Mouse (Mus musculus) stomach, embryonic 15.5 days (tissue): ENCODE measurements around the gene Kcnip1. TPM values are rescaled to one million over a fixed set of nuclear protein-coding genes. Genes with fewer than 3 reads are reported as not detected.

Experiments
- ATAC-seq: fragments of 200-750 bp; cut with Nextera tagmentation; 2 replicates; pipeline ENCODE4 v1.8.0; 2017; ENCODE audit warnings: low read depth, moderate number of reproducible peaks, moderate TSS enrichment; ENCODE audit not compliant: insufficient read depth, low FRiP score
- H3K27ac ChIP-seq: fragments of 300-500 bp; sonication (generic); 2 replicates; pipeline ENCODE4 v1.5.1; 2015; ENCODE audit warnings: mild to moderate bottlenecking, inconsistent platforms
- H3K27me3 ChIP-seq: fragments of 300-500 bp; sonication (generic); replicated peaks from 2 replicates; pipeline ENCODE4 v1.6.1; 2015; ENCODE audit warnings: inconsistent platforms
- H3K36me3 ChIP-seq: fragments of 300-500 bp; sonication (generic); 2 replicates; pipeline ENCODE4 v1.6.1; 2015; ENCODE audit warnings: inconsistent platforms
- H3K4me1 ChIP-seq: fragments of 300-500 bp; sonication (generic); 2 replicates; pipeline ENCODE4 v1.6.1; 2015; ENCODE audit warnings: inconsistent platforms
- H3K4me2 ChIP-seq: fragments of 300-500 bp; sonication (generic); 2 replicates; pipeline ENCODE4 v1.6.1; 2015; ENCODE audit warnings: mild to moderate bottlenecking, inconsistent platforms
- H3K4me3 ChIP-seq: fragments of 300-500 bp; sonication (generic); replicated peaks from 2 replicates; pipeline ENCODE4 v1.5.1; 2015; ENCODE audit warnings: inconsistent platforms
- H3K9ac ChIP-seq: fragments of 300-500 bp; sonication (generic); 2 replicates; pipeline ENCODE4 v1.6.1; 2015; ENCODE audit warnings: inconsistent platforms
- H3K9me3 ChIP-seq: fragments of 300-500 bp; sonication (generic); 2 replicates; pipeline ENCODE4 v1.6.1; 2016; ENCODE audit warnings: inconsistent platforms
- WGBS: fragments of 180-500 bp; shearing (Covaris S2); methylation state at CpG from one replicate; pipeline ENCODE4 v1.1.7; 2015; 5-methylcytosine and 5-hydroxymethylcytosine counted together
- polyA plus RNA-seq: library from polyadenylated mRNA; unstranded; fragments of >200 nt; fragmentation: Nextera tagmentation; extraction: Ambion mirVana; gene quantifications from 2 replicates; pipeline ENCODE4 v1.2.1, GENCODE M21; 2015

Kcnip1 gene
- polyA plus RNA-seq, 1 experiment from 2014 or later: 11.8 TPM

GRCm38 (mm10) chr11:33761201-33761755 is 231.7 kb downstream of the Kcnip1 start:
- no peaks in the 10 kb centered on the region for H3K36me3 ChIP-seq
- no peak overlapping the region for H3K4me2 ChIP-seq
- no peak for ATAC-seq
- no peaks in the 10 kb centered on the region for H3K9me3 ChIP-seq
- H3K9ac ChIP-seq: no peak overlapping the region
- H3K4me1 ChIP-seq: no peaks in the 10 kb centered on the region
- H3K27ac ChIP-seq: no peak overlapping the region
- H3K27me3 ChIP-seq: no peaks in the 10 kb centered on the region
- no peak overlapping the region for H3K4me3 ChIP-seq
- WGBS: 74% methylated on average over 16 of the region's 16 CpGs

GRCm38 (mm10) chr11:33756624-33757023 is 236.3 kb downstream of the Kcnip1 start:
- H3K36me3 ChIP-seq: no peaks in the 10 kb centered on the region
- no peak for ATAC-seq
- no peak overlapping the region for H3K27ac ChIP-seq
- no peaks in the 10 kb centered on the region for H3K4me1 ChIP-seq
- WGBS: 34% methylated on average over 15 of the region's 15 CpGs
- no peak overlapping the region for H3K9ac ChIP-seq
- H3K9me3 ChIP-seq: no peaks in the 10 kb centered on the region
- no peaks in the 10 kb centered on the region for H3K27me3 ChIP-seq
- H3K4me3 ChIP-seq: no peak overlapping the region
- no peak overlapping the region for H3K4me2 ChIP-seq

GRCm38 (mm10) chr11:33752431-33752873 is 240.5 kb downstream of the Kcnip1 start:
- H3K9me3 ChIP-seq: no peaks in the 10 kb centered on the region
- 47% methylated on average over 4 of the region's 4 CpGs for WGBS
- no peak overlapping the region for H3K4me3 ChIP-seq
- no peak overlapping the region for H3K27ac ChIP-seq
- no peaks in the 10 kb centered on the region for H3K4me1 ChIP-seq
- H3K36me3 ChIP-seq: no peaks in the 10 kb centered on the region
- no peak for ATAC-seq
- H3K4me2 ChIP-seq: no peak overlapping the region
- H3K27me3 ChIP-seq: no peaks in the 10 kb centered on the region
- H3K9ac ChIP-seq: no peak overlapping the region

GRCm38 (mm10) chr11:33751503-33751902 is 241.4 kb downstream of the Kcnip1 start:
- H3K4me1 ChIP-seq: 0 out of 2 replicates have a peak, but pooled peaks cover 4% of the 10 kb centered on the region
- H3K27ac ChIP-seq: no peak overlapping the region
- 83% methylated on average over 6 of the region's 6 CpGs for WGBS
- H3K9ac ChIP-seq: no peak overlapping the region
- no peak for ATAC-seq
- no peak overlapping the region for H3K4me2 ChIP-seq
- H3K36me3 ChIP-seq: no peaks in the 10 kb centered on the region
- H3K27me3 ChIP-seq: no peaks in the 10 kb centered on the region
- H3K4me3 ChIP-seq: no peak overlapping the region
- no peaks in the 10 kb centered on the region for H3K9me3 ChIP-seq

GRCm38 (mm10) chr11:33749979-33750378 is 243.0 kb downstream of the Kcnip1 start:
- no peaks in the 10 kb centered on the region for H3K9me3 ChIP-seq
- no peak overlapping the region for H3K27ac ChIP-seq
- no peak overlapping the region for H3K4me3 ChIP-seq
- 0 out of 2 replicates have a peak, but pooled peaks cover 4% of the 10 kb centered on the region for H3K4me1 ChIP-seq
- H3K4me2 ChIP-seq: no peak overlapping the region
- no peak overlapping the region for H3K9ac ChIP-seq
- H3K36me3 ChIP-seq: no peaks in the 10 kb centered on the region
- no peak for ATAC-seq
- no peaks in the 10 kb centered on the region for H3K27me3 ChIP-seq
- 74% methylated on average over 4 of the region's 4 CpGs for WGBS

- Histone ChIP-seq H3K4me1 (0 out of 2 replicates have a peak, but pooled peaks cover 4% of the 10 kb centered on the region), H3K36me3 (no peaks in the 10 kb centered on the region), H3K9ac (no peak overlapping the region), H3K4me3 (no peak overlapping the region), H3K4me2 (no peak overlapping the region), H3K27me3 (no peaks in the 10 kb centered on the region), H3K9me3 (no peaks in the 10 kb centered on the region), H3K27ac (no peak overlapping the region)
- ATAC-seq: no peak
- 89% methylated on average over 12 of the region's 12 CpGs for WGBS
Measured at GRCm38 (mm10) chr11:33749408-33749807, 243.5 kb downstream of the Kcnip1 start.

- no peaks in the 10 kb centered on the region for H3K27me3 ChIP-seq
- no peak for ATAC-seq
- H3K4me2 ChIP-seq: no peak overlapping the region
- WGBS: 53% methylated on average over 5 of the region's 5 CpGs
- H3K4me3 ChIP-seq: no peak overlapping the region
- H3K4me1 ChIP-seq: 0 out of 2 replicates have a peak, but pooled peaks cover 8% of the 10 kb centered on the region
- no peaks in the 10 kb centered on the region for H3K9me3 ChIP-seq
- H3K27ac ChIP-seq: no peak overlapping the region
- H3K36me3 ChIP-seq: no peaks in the 10 kb centered on the region
- H3K9ac ChIP-seq: no peak overlapping the region
Measured at GRCm38 (mm10) chr11:33748754-33749153, 244.2 kb downstream of the Kcnip1 start.

- no peaks in the 10 kb centered on the region for H3K36me3 ChIP-seq
- no peaks in the 10 kb centered on the region for H3K27me3 ChIP-seq
- H3K9ac ChIP-seq: no peak overlapping the region
- H3K4me3 ChIP-seq: no peak overlapping the region
- no peak overlapping the region for H3K4me2 ChIP-seq
- no peak for ATAC-seq
- H3K9me3 ChIP-seq: no peaks in the 10 kb centered on the region
- no peak overlapping the region for H3K27ac ChIP-seq
- H3K4me1 ChIP-seq: 0 out of 2 replicates have a peak, but pooled peaks cover 10% of the 10 kb centered on the region
- WGBS: 65% methylated on average over 5 of the region's 5 CpGs
Measured at GRCm38 (mm10) chr11:33747402-33747955, 245.5 kb downstream of the Kcnip1 start.

- Histone ChIP-seq H3K27ac (no peak overlapping the region), H3K4me3 (no peak overlapping the region), H3K4me1 (0 out of 2 replicates have a peak, but pooled peaks cover 10% of the 10 kb centered on the region), H3K9me3 (no peaks in the 10 kb centered on the region), H3K9ac (no peak overlapping the region), H3K36me3 (no peaks in the 10 kb centered on the region), H3K4me2 (no peak overlapping the region), H3K27me3 (no peaks in the 10 kb centered on the region)
- 55% methylated on average over 3 of the region's 3 CpGs for WGBS
- no peak for ATAC-seq
Measured at GRCm38 (mm10) chr11:33746402-33746801, 246.6 kb downstream of the Kcnip1 start.

GRCm38 (mm10) chr11:33745821-33746329 is 247.1 kb downstream of the Kcnip1 start:
- Histone ChIP-seq H3K27me3 (no peaks in the 10 kb centered on the region), H3K4me3 (no peak overlapping the region), H3K27ac (no peak overlapping the region), H3K4me1 (0 out of 2 replicates have a peak, but pooled peaks cover 10% of the 10 kb centered on the region), H3K9ac (no peak overlapping the region), H3K36me3 (no peaks in the 10 kb centered on the region), H3K4me2 (no peak overlapping the region), H3K9me3 (no peaks in the 10 kb centered on the region)
- ATAC-seq: no peak
- 82% methylated on average over 3 of the region's 3 CpGs for WGBS

- Histone ChIP-seq H3K4me3 (no peak overlapping the region), H3K4me1 (0 out of 2 replicates have a peak, but pooled peaks cover 10% of the 10 kb centered on the region), H3K9ac (no peak overlapping the region), H3K36me3 (no peaks in the 10 kb centered on the region), H3K27me3 (no peaks in the 10 kb centered on the region), H3K9me3 (no peaks in the 10 kb centered on the region), H3K4me2 (no peak overlapping the region), H3K27ac (peak overlapping the region; percentile 13; the same call in 1 of the 2 replicates)
- ATAC-seq: peak; percentile 91
- WGBS: 13% methylated on average over 7 of the region's 7 CpGs
Measured at GRCm38 (mm10) chr11:33744429-33744828, 248.5 kb downstream of the Kcnip1 start.

- 77% methylated on average over 3 of the region's 3 CpGs for WGBS
Measured at GRCm38 (mm10) chr11:33740187-33740586, 252.8 kb downstream of the Kcnip1 start.

More at GRCm38 (mm10) chr11:33740187-33740586, 252.8 kb downstream of the Kcnip1 start:
- Histone ChIP-seq H3K9me3 (no peaks in the 10 kb centered on the region), H3K4me1 (0 out of 2 replicates have a peak, but pooled peaks cover 6% of the 10 kb centered on the region), H3K4me2 (no peak overlapping the region), H3K27ac (no peak overlapping the region), H3K4me3 (no peak overlapping the region), H3K9ac (no peak overlapping the region), H3K36me3 (no peaks in the 10 kb centered on the region), H3K27me3 (no peaks in the 10 kb centered on the region; the same call in 1 of the 2 replicates)
- no peak for ATAC-seq
